Mouse (Mus musculus) megakaryocyte, embryonic 14.5 days (primary cell): ENCODE measurements around the gene Prkaca.

ENCODE experiments used
- FLI1 ChIP-seq: IDR thresholded peaks from 2 replicates; pipeline ENCODE4 v1.6.1; 2012; ENCODE audit warnings: low read length, inconsistent platforms, mixed read lengths
- GATA1 ChIP-seq: IDR thresholded peaks from 3 replicates; pipeline ENCODE4 v1.6.1; 2012; ENCODE audit warnings: mixed read lengths, low read length, inconsistent platforms, borderline replicate concordance

- TF ChIP-seq GATA1 (no peak), FLI1 (no peak)
Observed at GRCm38 (mm10) chr8:83994030-83994429, 21.2 kb downstream of the Prkaca start.
